Mouse (Mus musculus) liver, embryonic 15.5 days (tissue): ENCODE data around the gene Gcdh. TPM values are rescaled to one million over a fixed set of nuclear protein-coding genes. Genes with fewer than 3 reads are reported as not detected.

ENCODE experiments used
- microRNA-seq: library from miRNA; unstranded; fragments of <30 nt; microRNA quantifications from one replicate; pipeline ENCODE4, GENCODE M21; 2016
- polyA plus RNA-seq: library from polyadenylated mRNA; unstranded; fragments of >200 nt; fragmentation: Nextera tagmentation; extraction: Ambion mirVana; gene quantifications from 2 replicates; pipeline ENCODE4 v1.2.1, GENCODE M21; 2015

The Gcdh gene
- polyA plus RNA-seq, 1 experiment from 2014 or later = 55.1 TPM

Small RNAs within 50 kb of the gene (microRNA-seq; reads per million reads assigned to microRNA genes)
- gene Gm24197 (not detected), gene Mir7069 (2.0 reads per million)

Other genes with a start within 250 kb of the Gcdh start
- gene Ier2, start 231.1 kb downstream of the Gcdh start, polyA plus RNA-seq = 22.8 and 23.1 TPM in 2 replicates
- 27.9 and 36.1 TPM in 2 replicates for gene Trmt1, start 207.6 kb downstream of the Gcdh start, polyA plus RNA-seq
- 6.2 and 7.2 TPM in 2 replicates for gene Nacc1, start 206.1 kb downstream of the Gcdh start, polyA plus RNA-seq
- gene Lyl1, start 192.5 kb downstream of the Gcdh start, polyA plus RNA-seq = 55.3 and 58.3 TPM in 2 replicates
- 8.1 and 8.7 TPM in 2 replicates for gene G430095P16Rik, start 170.9 kb downstream of the Gcdh start, polyA plus RNA-seq
- 2.1 and 2.8 TPM in 2 replicates for gene Nfix, start 93.6 kb downstream of the Gcdh start, polyA plus RNA-seq
- 2.9 and 3.4 TPM in 2 replicates for gene Dand5, start 71.1 kb downstream of the Gcdh start, polyA plus RNA-seq
- 42.4 and 44.9 TPM in 2 replicates for gene Gadd45gip1, start 62.4 kb downstream of the Gcdh start, polyA plus RNA-seq
- 293 and 323 TPM in 2 replicates for gene Rad23a, start 53.3 kb downstream of the Gcdh start, polyA plus RNA-seq
- gene Calr, start 47.0 kb downstream of the Gcdh start, polyA plus RNA-seq = 471 and 504 TPM in 2 replicates
- gene Farsa, start 36.9 kb downstream of the Gcdh start, polyA plus RNA-seq = 58.8 and 61.9 TPM in 2 replicates
- 50.1 and 55.0 TPM in 2 replicates for gene Syce2, start 21.8 kb downstream of the Gcdh start, polyA plus RNA-seq
- 443 and 534 TPM in 2 replicates for gene Klf1, start 8.0 kb upstream of the Gcdh start, polyA plus RNA-seq
- 11.4 and 12.7 TPM in 2 replicates for gene Dnase2a, start 14.6 kb upstream of the Gcdh start, polyA plus RNA-seq
- 0.06 and 0.23 TPM in 2 replicates for gene Mast1, start 43.4 kb upstream of the Gcdh start, polyA plus RNA-seq
- 0.18 and 0.40 TPM in 2 replicates for gene Rtbdn, start 53.1 kb upstream of the Gcdh start, polyA plus RNA-seq
- not detected in 2 replicates for gene Gm49661, start 75.5 kb upstream of the Gcdh start, polyA plus RNA-seq
- 1,960 and 2,082 TPM in 2 replicates for gene Prdx2, start 75.7 kb upstream of the Gcdh start, polyA plus RNA-seq
- gene Rnaseh2a, start 75.8 kb upstream of the Gcdh start, polyA plus RNA-seq = 101 TPM in 2 replicates
- 18.2 and 22.1 TPM in 2 replicates for gene Junb, start 84.8 kb upstream of the Gcdh start, polyA plus RNA-seq
- gene Hook2, start 96.7 kb upstream of the Gcdh start, polyA plus RNA-seq = 6.5 and 8.6 TPM in 2 replicates
- not detected in 2 replicates for gene Best2, start 120.6 kb upstream of the Gcdh start, polyA plus RNA-seq
- gene Asna1, start 131.4 kb upstream of the Gcdh start, polyA plus RNA-seq = 59.7 and 59.9 TPM in 2 replicates
- 59.8 and 63.4 TPM in 2 replicates for gene Trir, start 132.9 kb upstream of the Gcdh start, polyA plus RNA-seq
- gene Tnpo2, start 143.0 kb upstream of the Gcdh start, polyA plus RNA-seq = 19.3 and 20.5 TPM in 2 replicates
- gene Fbxw9, start 166.1 kb upstream of the Gcdh start, polyA plus RNA-seq = 9.9 and 11.0 TPM in 2 replicates
- 0.45 TPM in 1 of 2 replicates, not detected in the other for gene Gm5741, start 174.1 kb upstream of the Gcdh start, polyA plus RNA-seq
- gene Dhps, start 177.8 kb upstream of the Gcdh start, polyA plus RNA-seq = 28.4 and 28.7 TPM in 2 replicates
- gene Wdr83os, start 186.8 kb upstream of the Gcdh start, polyA plus RNA-seq = 55.6 and 58.5 TPM in 2 replicates
- 21.6 and 26.5 TPM in 2 replicates for gene Wdr83, start 187.4 kb upstream of the Gcdh start, polyA plus RNA-seq
- 29.9 and 33.2 TPM in 2 replicates for gene Man2b1, start 189.3 kb upstream of the Gcdh start, polyA plus RNA-seq
- 2.1 and 2.8 TPM in 2 replicates for gene Zfp791, start 229.2 kb upstream of the Gcdh start, polyA plus RNA-seq